Mouse (Mus musculus): ENCODE measurements around the gene Soat1. TPM values are rescaled to one million over a fixed set of nuclear protein-coding genes. Genes with fewer than 3 reads are reported as not detected.
"Not testable (repeated sequence)": the region's sequence is repeated elsewhere in the genome, so short reads cannot be mapped to it uniquely, and the experiment has no call there.

Gene Soat1
- polyA plus RNA-seq, 1 experiment = 2.1 TPM

GRCm38 (mm10) chr1:156423493-156423892, 50.6 kb downstream of the Soat1 start:
- no peak overlapping the region for H3K4me3 ChIP-seq (ENCODE audit: insufficient read depth, low read depth, low read length)
- H3K27ac ChIP-seq (replicated peaks; ENCODE audit: low read depth, low read length) = no peak overlapping the region
- no peaks in the 10 kb centered on the region for H3K4me1 ChIP-seq (ENCODE audit: control insufficient read depth, insufficient read depth, insufficient read length, low read length)

DNA sequence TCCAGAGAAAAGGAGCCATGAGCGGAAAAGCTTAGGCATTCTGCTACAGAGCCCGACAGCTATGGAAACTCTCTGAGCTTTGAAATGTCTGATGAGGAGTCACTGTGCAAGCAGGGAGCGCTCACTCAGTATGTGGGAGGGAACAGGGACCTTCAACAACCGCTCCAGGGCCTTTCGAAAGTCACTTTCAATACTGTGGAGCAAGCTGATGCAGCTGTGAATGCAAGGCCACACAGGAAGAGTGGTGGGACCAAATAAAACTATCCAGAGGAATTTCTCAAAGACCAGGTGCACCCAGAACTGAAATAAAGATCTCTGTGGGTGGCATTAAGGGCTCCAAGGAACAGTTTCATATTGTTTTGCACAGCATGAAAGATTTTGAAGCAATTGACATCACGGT, 51.3 kb downstream of the Soat1 start:
- no peak overlapping the region for H3K27ac ChIP-seq (replicated peaks; ENCODE audit: low read depth, low read length)
- no peaks in the 10 kb centered on the region for H3K4me1 ChIP-seq (ENCODE audit: control insufficient read depth, insufficient read depth, insufficient read length, low read length)
- no peak overlapping the region for H3K4me3 ChIP-seq (ENCODE audit: insufficient read depth, low read depth, low read length)

GRCm38 (mm10) chr1:156420671-156421297, 53.3 kb downstream of the Soat1 start, which contains the start of gene Axdnd1:
TSS of gene Axdnd1 (minus strand) at chr1:156421159.
- no peak within 1 kb of the TSS; the same call in 1 of the 2 replicates for H3K27ac ChIP-seq (replicated peaks; ENCODE audit: low read depth, low read length)
- no peaks in the 10 kb centered on the region for H3K4me1 ChIP-seq (ENCODE audit: control insufficient read depth, insufficient read depth, insufficient read length, low read length)
- peak within 1 kb of the TSS; percentile 91 for H3K4me3 ChIP-seq (ENCODE audit: insufficient read depth, low read depth, low read length)

DNA sequence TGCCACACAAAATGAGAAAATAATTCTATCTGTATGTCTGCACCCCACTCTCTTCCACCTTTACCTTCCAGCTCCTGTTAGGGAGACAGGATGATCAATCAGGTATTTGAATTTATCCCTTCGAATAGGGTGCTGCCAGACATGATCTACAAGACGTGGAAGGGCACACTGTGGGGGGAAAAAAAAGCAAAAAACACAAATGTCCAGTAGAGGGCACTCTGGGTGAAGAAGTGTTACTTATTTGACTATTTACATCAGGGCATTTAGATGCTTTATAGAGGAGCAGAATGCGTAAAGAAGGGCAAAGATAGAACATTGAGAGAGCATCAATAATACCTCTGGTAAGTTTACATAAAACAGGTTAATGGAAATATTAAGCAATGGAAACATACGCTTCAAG, 56.0 kb downstream of the Soat1 start:
- Histone ChIP-seq H3K4me1 (ENCODE audit: control insufficient read depth, insufficient read depth, insufficient read length, low read length) (no peaks in the 10 kb centered on the region), H3K4me3 (ENCODE audit: insufficient read depth, low read depth, low read length) (no peak overlapping the region), H3K27ac (replicated peaks; ENCODE audit: low read depth, low read length) (no peak overlapping the region)

- no peak overlapping the region for H3K4me3 ChIP-seq (ENCODE audit: insufficient read depth, low read depth, low read length)
- no peak overlapping the region for H3K27ac ChIP-seq (replicated peaks; ENCODE audit: low read depth, low read length)
- no peaks in the 10 kb centered on the region for H3K4me1 ChIP-seq (ENCODE audit: control insufficient read depth, insufficient read depth, insufficient read length, low read length)
Measured at GRCm38 (mm10) chr1:156408521-156408920, 65.6 kb downstream of the Soat1 start.

DNA sequence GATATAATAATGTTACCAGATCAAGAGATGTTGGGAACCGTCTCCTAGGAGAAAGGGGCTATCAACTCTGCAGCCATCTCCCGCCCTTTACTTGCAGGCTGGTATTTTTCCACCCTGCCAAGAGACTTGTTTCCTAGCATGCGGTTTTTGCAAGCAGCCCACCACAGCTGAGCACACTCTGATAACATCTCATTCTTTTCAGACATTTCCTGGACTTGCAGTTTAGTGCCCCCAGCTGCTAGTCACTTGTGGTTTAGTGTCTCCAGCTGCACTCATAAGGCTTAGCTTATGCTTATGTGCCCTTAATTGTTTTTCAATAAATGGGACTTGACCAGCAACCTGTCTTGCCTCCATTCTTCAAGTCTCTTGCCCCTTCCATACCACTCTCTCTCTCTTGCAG, 66.1 kb downstream of the Soat1 start:
- H3K4me3 ChIP-seq (ENCODE audit: insufficient read depth, low read depth, low read length) = no peak overlapping the region
- no peak overlapping the region for H3K27ac ChIP-seq (replicated peaks; ENCODE audit: low read depth, low read length)
- no peaks in the 10 kb centered on the region for H3K4me1 ChIP-seq (ENCODE audit: control insufficient read depth, insufficient read depth, insufficient read length, low read length)

GRCm38 (mm10) chr1:156403251-156403650, 70.9 kb downstream of the Soat1 start:
- H3K27ac ChIP-seq (replicated peaks; ENCODE audit: low read depth, low read length) = no peak overlapping the region
- H3K4me3 ChIP-seq (ENCODE audit: insufficient read depth, low read depth, low read length) = no peak overlapping the region
- no peaks in the 10 kb centered on the region for H3K4me1 ChIP-seq (ENCODE audit: control insufficient read depth, insufficient read depth, insufficient read length, low read length)

GRCm38 (mm10) chr1:156402491-156402890, 71.6 kb downstream of the Soat1 start:
- no peak overlapping the region for H3K4me3 ChIP-seq (ENCODE audit: insufficient read depth, low read depth, low read length)
- H3K27ac ChIP-seq (replicated peaks; ENCODE audit: low read depth, low read length) = no peak overlapping the region
- no peaks in the 10 kb centered on the region for H3K4me1 ChIP-seq (ENCODE audit: control insufficient read depth, insufficient read depth, insufficient read length, low read length)

DNA sequence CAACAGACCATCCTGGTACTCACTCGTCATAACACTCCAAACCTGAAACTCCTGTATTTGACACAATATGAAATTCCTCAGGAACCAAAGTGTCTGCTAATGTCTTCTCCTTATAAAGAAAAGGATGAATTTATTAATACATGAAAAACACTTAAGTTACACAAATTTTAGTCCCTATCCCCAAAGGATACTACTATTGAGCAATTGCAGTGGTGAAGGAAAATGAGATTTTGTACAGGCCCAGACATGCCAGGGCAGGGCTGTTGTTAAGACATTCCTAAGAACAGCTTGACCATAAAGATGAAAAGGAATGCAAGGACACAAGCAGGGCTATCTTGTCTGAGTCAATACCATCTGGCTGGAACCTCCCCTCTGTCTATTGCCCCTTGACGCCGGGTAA, 74.0 kb downstream of the Soat1 start:
- H3K4me3 ChIP-seq (ENCODE audit: insufficient read depth, low read depth, low read length); H3K27ac ChIP-seq (replicated peaks; ENCODE audit: low read depth, low read length); H3K4me1 ChIP-seq (ENCODE audit: control insufficient read depth, insufficient read depth, insufficient read length, low read length): not testable (repeated sequence)

DNA sequence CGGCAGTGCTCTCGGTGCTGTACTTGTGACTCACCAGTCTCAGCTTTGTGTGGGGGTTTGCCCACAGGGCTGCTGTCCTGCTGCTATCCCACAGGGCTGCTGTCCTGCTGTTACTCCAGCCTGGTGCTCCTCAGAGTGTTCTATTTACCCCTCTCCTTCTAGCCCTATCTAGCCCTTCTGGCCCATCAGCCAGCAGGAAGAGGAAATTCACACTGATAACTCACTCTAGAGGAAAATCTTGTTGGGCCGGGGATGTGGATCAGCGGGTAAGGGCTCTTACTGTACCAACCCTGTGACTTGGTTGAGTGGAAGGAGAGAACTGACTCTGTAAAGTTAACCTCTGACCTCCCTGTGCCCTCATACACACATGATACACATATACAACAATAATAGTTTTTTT, 81.0 kb downstream of the Soat1 start:
- no peak overlapping the region for H3K4me3 ChIP-seq (ENCODE audit: insufficient read depth, low read depth, low read length)
- no peak overlapping the region for H3K27ac ChIP-seq (replicated peaks; ENCODE audit: low read depth, low read length)
- H3K4me1 ChIP-seq (ENCODE audit: control insufficient read depth, insufficient read depth, insufficient read length, low read length) = no peaks in the 10 kb centered on the region

DNA sequence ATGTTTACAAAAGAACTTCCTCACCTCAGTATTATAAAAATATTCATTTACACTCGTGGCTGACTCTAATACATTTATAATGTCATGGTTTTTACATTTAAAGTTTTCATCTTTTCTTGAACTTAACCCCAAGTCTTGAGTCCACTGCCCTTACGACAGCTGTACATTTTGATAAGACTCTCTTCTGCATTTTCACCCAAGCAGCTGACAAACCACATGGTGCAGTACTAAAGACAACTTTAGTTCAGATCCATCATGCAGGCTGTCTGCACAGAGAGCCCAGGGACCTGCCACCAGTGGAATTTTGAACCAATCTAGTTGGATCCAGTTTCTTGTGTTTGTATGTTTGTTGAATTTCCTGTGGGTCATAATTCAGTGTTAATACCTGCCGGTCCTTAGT, 87.3 kb downstream of the Soat1 start:
- no peak overlapping the region for H3K27ac ChIP-seq (replicated peaks; ENCODE audit: low read depth, low read length)
- no peak overlapping the region for H3K4me3 ChIP-seq (ENCODE audit: insufficient read depth, low read depth, low read length)
- no peaks in the 10 kb centered on the region for H3K4me1 ChIP-seq (ENCODE audit: control insufficient read depth, insufficient read depth, insufficient read length, low read length)

GRCm38 (mm10) chr1:156386232-156386631, 87.9 kb downstream of the Soat1 start:
- Histone ChIP-seq H3K4me3 (ENCODE audit: insufficient read depth, low read depth, low read length) (no peak overlapping the region), H3K4me1 (ENCODE audit: control insufficient read depth, insufficient read depth, insufficient read length, low read length) (no peaks in the 10 kb centered on the region), H3K27ac (replicated peaks; ENCODE audit: low read depth, low read length) (no peak overlapping the region)

DNA sequence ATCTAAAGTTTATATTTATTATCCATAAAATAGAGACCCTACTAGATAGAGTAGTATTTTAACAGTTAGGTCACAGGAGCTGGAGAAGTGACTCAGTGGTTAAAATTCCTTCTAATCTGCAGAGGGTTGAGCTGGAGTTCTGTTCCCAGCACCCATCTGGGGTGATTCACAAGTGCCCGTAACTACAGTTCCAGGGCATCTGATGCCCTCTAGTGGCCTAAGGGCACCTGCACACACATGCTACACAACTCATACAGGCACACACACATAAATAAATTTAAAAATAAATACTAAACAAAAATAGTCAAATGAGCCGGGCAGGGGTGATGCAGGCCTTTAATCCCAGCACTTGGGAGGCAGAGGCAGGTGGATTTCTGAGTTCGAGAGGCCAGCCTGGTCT, 92.9 kb downstream of the Soat1 start:
- H3K4me1 ChIP-seq (ENCODE audit: control insufficient read depth, insufficient read depth, insufficient read length, low read length) = no peaks in the 10 kb centered on the region
- no peak overlapping the region for H3K4me3 ChIP-seq (ENCODE audit: insufficient read depth, low read depth, low read length)
- H3K27ac ChIP-seq (replicated peaks; ENCODE audit: low read depth, low read length) = no peak overlapping the region

Other genes with a start within 250 kb of the Soat1 start
- gene Tdrd5, start 170.7 kb downstream of the Soat1 start, polyA plus RNA-seq (2012; ENCODE audit: insufficient read depth, insufficient read length, missing spikeins) = not detected in 2 replicates
- not detected in 2 replicates for gene Nphs2, start 163.6 kb downstream of the Soat1 start, polyA plus RNA-seq (2012; ENCODE audit: insufficient read depth, insufficient read length, missing spikeins)
- gene Gm2000, start 108.3 kb downstream of the Soat1 start, polyA plus RNA-seq (2012; ENCODE audit: insufficient read depth, insufficient read length, missing spikeins) = 882 and 957 TPM in 2 replicates
- gene Axdnd1, start 53.2 kb downstream of the Soat1 start, polyA plus RNA-seq (2012; ENCODE audit: insufficient read depth, insufficient read length, missing spikeins) = not detected in 2 replicates
- gene Gm10031, start 49.7 kb upstream of the Soat1 start, polyA plus RNA-seq (2012; ENCODE audit: insufficient read depth, insufficient read length, missing spikeins) = 8.3 and 10.6 TPM in 2 replicates
- 4.5 and 7.3 TPM in 2 replicates for gene Abl2, start 84.5 kb upstream of the Soat1 start, polyA plus RNA-seq (2012; ENCODE audit: insufficient read depth, insufficient read length, missing spikeins)
- gene Tor3a, start 200.0 kb upstream of the Soat1 start, polyA plus RNA-seq (2012; ENCODE audit: insufficient read depth, insufficient read length, missing spikeins) = 6.2 and 7.7 TPM in 2 replicates
- gene Fam20b, start 244.8 kb upstream of the Soat1 start, polyA plus RNA-seq (2012; ENCODE audit: insufficient read depth, insufficient read length, missing spikeins) = 20.4 and 34.7 TPM in 2 replicates

Data from brown adipose tissue, adult 24 weeks (tissue).